Mouse (Mus musculus): ENCODE data around the gene Cort.

The Cort gene

GRCm38 (mm10) chr4:149091364-149091763 is 35.2 kb downstream of the Cort start:
- DNase-seq = no peak

- no peak for DNase-seq
Measured at GRCm38 (mm10) chr4:149085381-149085780, 41.2 kb downstream of the Cort start.

- peak; percentile 86 for DNase-seq
Measured at GRCm38 (mm10) chr4:149081528-149081927, 45.0 kb downstream of the Cort start.

- DNase-seq = no peak
Measured at GRCm38 (mm10) chr4:149080111-149080510, 46.5 kb downstream of the Cort start.

GRCm38 (mm10) chr4:149079629-149080028 is 46.9 kb downstream of the Cort start:
- DNase-seq = no peak

GRCm38 (mm10) chr4:149078261-149078660 is 48.3 kb downstream of the Cort start:
- DNase-seq = no peak

GRCm38 (mm10) chr4:149075871-149076575 is 50.5 kb downstream of the Cort start:
- DNase-seq = peak; percentile 42

GRCm38 (mm10) chr4:149075073-149075472 is 51.5 kb downstream of the Cort start:
- no peak for DNase-seq
